Mouse (Mus musculus) WW6 (cell line): ENCODE data around the gene Zfp619.
"Not testable (repeated sequence)": the region's sequence is repeated elsewhere in the genome, so short reads cannot be mapped to it uniquely, and the experiment has no call there.

Source experiments
- DNase-seq: peaks from one replicate; pipeline ENCODE4 v3.0.0-alpha.2; 2013; ENCODE audit warnings: low read depth, low spot score

Zfp619 gene

DNA sequence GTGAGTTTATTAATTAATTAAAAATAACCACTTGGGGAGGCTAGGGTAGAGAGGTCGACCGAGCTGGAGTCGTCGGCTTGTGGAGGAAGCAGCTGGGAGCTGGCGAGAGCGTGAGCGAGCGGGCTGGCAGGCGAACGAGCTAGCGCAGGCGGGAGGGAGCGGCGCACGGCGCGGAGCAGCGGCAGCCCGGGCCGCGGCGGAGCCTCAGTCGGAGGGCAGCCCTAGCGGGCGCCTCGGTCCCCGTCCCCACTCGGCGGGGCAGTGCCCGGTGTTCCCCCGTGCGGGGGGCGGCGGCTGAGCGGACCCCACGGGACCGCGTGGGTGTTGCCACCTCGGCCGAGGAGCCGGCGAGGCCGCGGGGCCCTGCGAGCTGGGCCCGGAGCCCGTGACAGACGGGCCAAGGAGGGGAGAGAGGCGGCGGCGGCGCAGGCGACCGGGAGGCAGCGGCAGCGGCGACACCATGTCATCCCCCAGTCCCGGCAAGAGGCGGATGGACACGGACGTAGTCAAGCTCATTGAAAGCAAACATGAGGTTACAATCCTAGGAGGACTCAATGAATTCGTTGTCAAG, 71.0 kb downstream of the Zfp619 start:
- DNase-seq: not testable (repeated sequence)

DNA sequence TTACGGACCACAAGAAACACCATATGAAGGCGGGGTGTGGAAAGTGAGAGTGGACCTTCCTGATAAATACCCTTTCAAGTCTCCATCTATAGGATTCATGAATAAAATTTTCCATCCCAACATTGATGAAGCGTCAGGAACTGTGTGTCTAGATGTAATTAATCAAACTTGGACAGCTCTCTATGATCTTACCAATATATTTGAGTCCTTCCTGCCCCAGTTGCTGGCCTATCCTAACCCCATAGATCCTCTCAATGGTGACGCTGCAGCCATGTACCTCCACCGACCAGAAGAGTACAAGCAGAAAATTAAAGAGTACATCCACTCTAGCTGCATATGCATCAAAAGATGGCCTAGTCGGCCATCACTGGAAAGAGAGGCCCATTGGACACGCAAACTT, 71.5 kb downstream of the Zfp619 start:
- DNase-seq: not testable (repeated sequence)
